Mouse (Mus musculus) heart, adult 2 months (tissue): ENCODE results near the gene Hipk2.

ENCODE experiments used
- CTCF ChIP-seq: fragments of 200-600 bp; IDR thresholded peaks from 2 replicates; pipeline ENCODE4 v1.8.1; 2022; ENCODE audit warnings: antibody characterized with exemption, mild to moderate bottlenecking, moderate library complexity
- POLR2A ChIP-seq: fragments of 200-500 bp; IDR thresholded peaks from 2 replicates; pipeline ENCODE4 v1.6.1; 2011; ENCODE audit warnings: mild to moderate bottlenecking, low read depth, low read length, control low read depth; ENCODE audit not compliant: insufficient read depth

GRCm38 (mm10) chr6:38850715-38851259 is 25.2 kb downstream of the Hipk2 start:
- TF ChIP-seq POLR2A (no peak), CTCF (no peak)
